Mouse (Mus musculus) adrenal gland, adult 18-20 months (tissue): ENCODE data around the gene Rab29. TPM values are rescaled to one million over a fixed set of nuclear protein-coding genes. Genes with fewer than 3 reads are reported as not detected.

Source experiments
- DNase-seq, 2 experiments: peaks; one replicate each; pipeline ENCODE4 v3.0.0; 2021 to 2022; ENCODE audit warnings: low spot score in 2 of 2
- total RNA-seq, 2 experiments: library from RNA; stranded (reverse); gene quantifications; 1 replicate in 1 of 2; 2 replicates in 1 of 2; pipeline ENCODE4 v1.2.3; 2021

Rab29 gene
- total RNA-seq, 2 experiments from 2014 or later = 14.2 to 14.5 TPM

GRCm38 (mm10) chr1:131922100-131922499 lies 55.1 kb downstream of the Rab29 start:
- DNase-seq = no peak

Other genes with a start within 250 kb of the Rab29 start
- under 1 TPM; 0.46 to 0.90 TPM for gene Ctse, start 228.9 kb upstream of the Rab29 start, total RNA-seq
- 1 to 10 TPM; 4.3 to 6.1 TPM for gene Rab7b, start 178.5 kb upstream of the Rab29 start, total RNA-seq
- not detected for gene Slc26a9, start 123.2 kb upstream of the Rab29 start, total RNA-seq
- 10 to 100 TPM; 12.9 to 18.0 TPM for gene Pm20d1, start 69.8 kb upstream of the Rab29 start, total RNA-seq
- gene Slc41a1, start 39.7 kb upstream of the Rab29 start, total RNA-seq = 10 to 100 TPM; 29.4 to 41.6 TPM
- gene Nucks1, start 43.3 kb downstream of the Rab29 start, total RNA-seq = 100 to 1,000 TPM; 107 to 130 TPM
- 10 to 100 TPM; 22.9 to 33.6 TPM for gene Slc45a3, start 95.7 kb downstream of the Rab29 start, total RNA-seq
- gene Elk4, start 140.4 kb downstream of the Rab29 start, total RNA-seq = 10 to 100 TPM; 79.8 to 86.4 TPM
- 10 to 100 TPM; 13.3 to 31.0 TPM for gene Mfsd4a, start 200.8 kb downstream of the Rab29 start, total RNA-seq